Mouse (Mus musculus) C2C12 (cell line): ENCODE results near the gene Pafah2. TPM values are rescaled to one million over a fixed set of nuclear protein-coding genes. Genes with fewer than 3 reads are reported as not detected.

Experiments
- H3K27me3 ChIP-seq: one replicate; pipeline ENCODE4 v1.6.1; 2011; ENCODE audit not compliant: control insufficient read depth, insufficient read depth, insufficient read length
- H3K36me3 ChIP-seq: one replicate; pipeline ENCODE4 v1.6.1; 2011; ENCODE audit not compliant: control insufficient read depth, insufficient read depth
- H3K4me3 ChIP-seq: one replicate; pipeline ENCODE4 v1.5.1; 2011; ENCODE audit warnings: mild to moderate bottlenecking, control low read depth; ENCODE audit not compliant: poor library complexity, insufficient read depth, severe bottlenecking
- H3K79me2 ChIP-seq: one replicate; pipeline ENCODE4 v1.6.1; 2011; ENCODE audit not compliant: control insufficient read depth, insufficient read depth
- H3K79me3 ChIP-seq: one replicate; pipeline ENCODE4 v1.6.1; 2011; ENCODE audit warnings: low read depth, control low read depth
- H3ac ChIP-seq: one replicate; pipeline ENCODE3; 2011; ENCODE audit warnings: low read depth; ENCODE audit not compliant: control insufficient read depth, insufficient read length
- CEBPB ChIP-seq: IDR thresholded peaks from one replicate; pipeline ENCODE4 v1.6.1; 2011; ENCODE audit warnings: low read depth, mild to moderate bottlenecking, control low read depth, moderate library complexity
- CTCF ChIP-seq: IDR thresholded peaks from one replicate; pipeline ENCODE4 v1.5.1; 2011; ENCODE audit not compliant: control insufficient read depth, insufficient read depth, insufficient read length
- FOSL1 ChIP-seq: IDR thresholded peaks from one replicate; pipeline ENCODE4 v1.8.0; 2011; ENCODE audit warnings: mild to moderate bottlenecking, low read length; ENCODE audit not compliant: poor library complexity, insufficient read depth, severe bottlenecking
- MAX ChIP-seq: IDR thresholded peaks from one replicate; pipeline ENCODE4 v1.6.1; 2011; ENCODE audit warnings: mild to moderate bottlenecking, control low read depth
- MYOD1 ChIP-seq: IDR thresholded peaks from one replicate; pipeline ENCODE4 v1.6.1; 2011; ENCODE audit warnings: low read depth; ENCODE audit not compliant: control insufficient read depth, insufficient read length
- MYOG ChIP-seq: IDR thresholded peaks from one replicate; pipeline ENCODE4 v1.6.1; 2011; ENCODE audit not compliant: control insufficient read depth, insufficient read length; ENCODE audit errors: extremely low read depth
- USF1 ChIP-seq: IDR thresholded peaks from one replicate; pipeline ENCODE4 v1.6.1; 2011; ENCODE audit warnings: low read depth, mild to moderate bottlenecking, control low read depth, moderate library complexity
- polyA plus RNA-seq: library from polyadenylated mRNA; unstranded; fragments of >200 nt; fragmentation: generic; extraction: Trizol; gene quantifications from one replicate; pipeline ENCODE4 v1.2.1, GENCODE M21; 2012; ENCODE audit warnings: missing spikeins

The Pafah2 gene
- polyA plus RNA-seq, 1 experiment, result 9.0 TPM

DNA sequence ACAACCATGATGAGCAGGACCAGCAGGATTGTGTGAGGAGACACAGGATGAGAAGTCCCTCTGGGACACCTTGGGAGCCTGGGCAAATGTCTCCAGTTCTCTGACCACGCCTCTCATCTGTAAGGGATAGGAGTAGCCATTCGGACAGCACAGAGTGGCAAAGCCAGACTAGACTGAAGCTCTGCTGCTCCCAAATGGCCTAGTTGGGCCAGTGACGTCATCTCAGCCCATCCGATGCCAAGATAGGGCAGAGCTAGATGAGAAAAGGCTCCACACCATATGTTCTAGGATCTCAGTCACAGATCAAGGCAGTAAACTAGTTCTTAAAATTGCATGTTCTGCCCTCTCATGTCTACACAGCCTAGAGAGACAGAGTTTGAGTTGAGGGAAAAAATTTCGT is 62.7 kb downstream of the Pafah2 start:
- H3ac ChIP-seq, result no peak overlapping the region
- H3K36me3 ChIP-seq, result no peaks in the 10 kb centered on the region
- no peak overlapping the region for H3K4me3 ChIP-seq
- H3K79me2 ChIP-seq, result no peaks in the 10 kb centered on the region
- peaks cover 9% of the 10 kb centered on the region for H3K27me3 ChIP-seq
- H3K79me3 ChIP-seq, result no peaks in the 10 kb centered on the region
- TF ChIP-seq MAX, result no peak
- TF ChIP-seq CEBPB, result no peak
- no peak for TF ChIP-seq MYOG
- no peak for TF ChIP-seq CTCF

- no peak for TF ChIP-seq MYOD1
- Histone ChIP-seq H3K79me2 (no peaks in the 10 kb centered on the region), H3K27me3 (peaks cover 2% of the 10 kb centered on the region)
Observed at GRCm38 (mm10) chr4:134460277-134460676, 64.2 kb downstream of the Pafah2 start.

GRCm38 (mm10) chr4:134461252-134461651 is 65.1 kb downstream of the Pafah2 start:
- no peak overlapping the region for H3ac ChIP-seq
- H3K27me3 ChIP-seq, result no peaks in the 10 kb centered on the region
- H3K36me3 ChIP-seq, result no peaks in the 10 kb centered on the region
- H3K79me3 ChIP-seq, result no peaks in the 10 kb centered on the region
- TF ChIP-seq FOSL1, result no peak
- TF ChIP-seq MYOD1, result no peak
- TF ChIP-seq USF1, result no peak
- TF ChIP-seq MAX, result no peak
- no peak for TF ChIP-seq MYOG
- no peak for TF ChIP-seq CTCF
- no peak for TF ChIP-seq CEBPB
- H3K4me3 ChIP-seq, result no peak overlapping the region
- H3K79me2 ChIP-seq, result no peaks in the 10 kb centered on the region

More at GRCm38 (mm10) chr4:134460277-134460676, 64.2 kb downstream of the Pafah2 start:
- no peak overlapping the region for H3ac ChIP-seq
- no peak overlapping the region for H3K4me3 ChIP-seq
- H3K36me3 ChIP-seq, result no peaks in the 10 kb centered on the region
- no peaks in the 10 kb centered on the region for H3K79me3 ChIP-seq

DNA sequence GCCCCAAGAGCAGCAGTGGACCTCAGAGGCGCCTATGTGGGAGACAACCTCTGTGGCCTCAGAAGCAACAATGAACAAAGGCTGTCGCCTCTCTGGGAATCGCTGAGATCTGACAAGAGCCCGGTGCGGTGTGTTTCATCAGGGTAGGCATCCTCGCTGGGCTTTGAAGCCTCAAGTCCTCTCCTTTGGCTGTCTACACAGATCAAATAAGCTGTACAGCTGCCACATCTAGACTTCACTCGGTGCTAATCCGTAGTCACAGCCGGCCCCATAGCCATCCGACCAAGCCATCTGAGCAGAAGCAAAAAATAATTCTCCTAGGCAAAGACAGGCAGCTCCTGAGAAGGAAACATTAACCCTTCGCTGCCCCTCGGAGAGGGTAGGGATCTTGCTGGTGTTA is 69.7 kb downstream of the Pafah2 start:
- no peak overlapping the region for H3K4me3 ChIP-seq
- H3ac ChIP-seq, result no peak overlapping the region
- H3K36me3 ChIP-seq, result peaks cover 2% of the 10 kb centered on the region
- TF ChIP-seq MYOG (no peak), CEBPB (no peak), MYOD1 (no peak), USF1 (no peak), CTCF (no peak), FOSL1 (no peak), MAX (no peak)
- H3K27me3 ChIP-seq, result no peaks in the 10 kb centered on the region
- peaks cover 20% of the 10 kb centered on the region for H3K79me2 ChIP-seq
- peaks cover 12% of the 10 kb centered on the region for H3K79me3 ChIP-seq

- no peak overlapping the region for H3K4me3 ChIP-seq
- peaks cover 10% of the 10 kb centered on the region for H3K36me3 ChIP-seq
- H3K27me3 ChIP-seq, result no peaks in the 10 kb centered on the region
- no peak overlapping the region for H3ac ChIP-seq
- TF ChIP-seq CEBPB (no peak), USF1 (no peak), MAX (no peak), MYOD1 (no peak), CTCF (no peak), MYOG (no peak), FOSL1 (no peak)
- H3K79me3 ChIP-seq, result peaks cover 15% of the 10 kb centered on the region
- peaks cover 27% of the 10 kb centered on the region for H3K79me2 ChIP-seq
Observed at GRCm38 (mm10) chr4:134466381-134467262, 70.5 kb downstream of the Pafah2 start.

- peaks cover 27% of the 10 kb centered on the region for H3K79me2 ChIP-seq
- peak overlapping the region; percentile 25 for H3K4me3 ChIP-seq
- peaks cover 20% of the 10 kb centered on the region for H3K36me3 ChIP-seq
- peaks cover 15% of the 10 kb centered on the region for H3K79me3 ChIP-seq
- TF ChIP-seq MAX (no peak), MYOD1 (no peak), FOSL1 (no peak), USF1 (no peak), MYOG (no peak), CTCF (no peak), CEBPB (no peak)
- H3K27me3 ChIP-seq, result no peaks in the 10 kb centered on the region
- peak overlapping the region; percentile 72 for H3ac ChIP-seq
Observed at GRCm38 (mm10) chr4:134467435-134468214, 71.5 kb downstream of the Pafah2 start.
